Mouse (Mus musculus): Measurements from ENCODE around the gene Cyyr1.

DNA sequence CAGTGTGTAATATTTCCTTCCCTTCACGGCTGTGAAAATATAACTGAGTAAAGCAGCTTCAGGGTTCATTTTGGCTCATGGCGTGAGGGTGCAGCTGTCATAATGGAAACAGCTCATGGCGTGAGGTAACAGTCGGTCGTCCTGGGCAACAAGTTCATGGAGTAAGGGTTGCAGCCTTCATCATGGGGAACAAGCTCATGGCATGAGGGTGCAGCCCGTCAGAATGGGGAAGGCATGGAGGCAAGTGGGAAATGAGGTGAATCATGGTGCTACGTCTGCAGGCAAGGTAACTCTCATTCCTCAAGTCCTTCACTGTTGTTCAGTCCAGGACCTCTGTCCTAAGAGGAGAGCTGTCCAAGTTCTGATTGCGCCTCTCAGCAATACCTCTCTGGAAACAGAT lies 28.6 kb downstream of the Cyyr1 start:
- TF ChIP-seq EP300 (IDR thresholded peaks at IDR 0.05; ENCODE audit: insufficient read depth, low read depth, low read length): no peak
- TF ChIP-seq CTCF (IDR thresholded peaks at IDR 0.05; ENCODE audit: low read depth, low read length): no peak

All from ES-Bruce4 (cell line).